Mouse (Mus musculus): ENCODE results near the gene Tmcc2.

DNA sequence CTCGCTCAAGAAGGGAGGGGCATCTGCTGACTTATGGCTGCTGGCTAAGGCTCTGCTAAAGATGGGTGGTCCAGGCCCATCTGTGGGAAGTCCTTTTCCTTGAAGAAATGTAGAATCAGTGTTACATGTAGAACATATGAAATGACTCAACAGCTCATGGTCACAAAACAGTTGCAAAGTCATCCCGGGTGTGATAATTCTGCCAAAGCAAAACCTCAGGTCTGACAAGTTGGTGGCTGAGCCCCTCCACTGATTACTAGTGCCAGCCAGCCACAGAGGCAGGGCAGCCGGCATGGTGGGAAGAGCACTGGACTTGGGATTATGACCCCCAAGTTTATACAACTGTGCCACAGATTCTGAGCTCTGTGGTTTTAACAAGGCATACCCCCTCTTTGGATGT is 13.3 kb downstream of the Tmcc2 start:
- TF ChIP-seq GATA1 (IDR thresholded peaks at IDR 0.05; ENCODE audit: low read depth, low read length) = no peak
- TF ChIP-seq CTCF (IDR thresholded peaks at IDR 0.05 in 2 of 3, conservative IDR thresholded peaks at IDR 0.05 in 1 of 3; ENCODE audit: control insufficient read depth in 1 of 3, insufficient read depth in 1 of 3, low read depth in 2 of 3, low read length in 3 of 3, poor library complexity in 1 of 3, severe bottlenecking in 1 of 3) = no peak
- no peak for TF ChIP-seq MEF2A (IDR thresholded peaks at IDR 0.05; ENCODE audit: extremely low read depth, insufficient replicate concordance, low read depth, low read length, poor library complexity, severe bottlenecking)
- no peak for TF ChIP-seq ZC3H11A (IDR thresholded peaks at IDR 0.05; ENCODE audit: low read depth, low read length)
- TF ChIP-seq SIN3A (IDR thresholded peaks at IDR 0.05; ENCODE audit: low read length) = no peak
- TF ChIP-seq E2F4 (IDR thresholded peaks at IDR 0.05; ENCODE audit: borderline replicate concordance, low read depth, low read length) = no peak
- TF ChIP-seq POLR2A (IDR thresholded peaks at IDR 0.05; ENCODE audit: control insufficient read depth in 1 of 2, insufficient read depth in 1 of 2, low read depth in 1 of 2, low read length in 2 of 2, poor library complexity in 1 of 2) = no peak
- TF ChIP-seq JUND (IDR thresholded peaks at IDR 0.05; ENCODE audit: low read depth, low read length) = no peak
- peak in 1 of 2 experiments; percentile 16; a peak in 2 of 4 replicates for TF ChIP-seq EP300 (IDR thresholded peaks at IDR 0.05; ENCODE audit: low read depth in 1 of 2, low read length in 2 of 2)
- no peak for TF ChIP-seq NELFE (IDR thresholded peaks at IDR 0.05; ENCODE audit: low read depth, low read length)
- no peak for TF ChIP-seq MAX (IDR thresholded peaks at IDR 0.05; ENCODE audit: low read length)
- TF ChIP-seq USF2 (IDR thresholded peaks at IDR 0.05; ENCODE audit: borderline replicate concordance in 1 of 2, insufficient read depth in 1 of 2, low read depth in 1 of 2, low read length in 2 of 2) = no peak
- no peak for TF ChIP-seq BHLHE40 (IDR thresholded peaks at IDR 0.05; ENCODE audit: borderline replicate concordance, low read depth, low read length)

Measured in MEL (cell line).